Mouse (Mus musculus) myocyte (in vitro differentiated cells): Measurements from ENCODE around the gene Ndufa3.

ENCODE experiments used
- E2F4 ChIP-seq: IDR thresholded peaks from one replicate; pipeline ENCODE4 v1.6.1; 2011; ENCODE audit warnings: mild to moderate bottlenecking, control low read depth, moderate library complexity; ENCODE audit not compliant: insufficient read depth
- MAX ChIP-seq: IDR thresholded peaks from one replicate; pipeline ENCODE4 v1.6.1; 2011; ENCODE audit warnings: low read depth, mild to moderate bottlenecking, control low read depth
- MYOG ChIP-seq, 3 experiments: IDR thresholded peaks; one replicate each; pipeline ENCODE4 v1.6.1; 2011; ENCODE audit warnings: control low read depth in 2 of 3, low read depth in 2 of 3, mild to moderate bottlenecking in 2 of 3; ENCODE audit not compliant: insufficient read length in 2 of 3, control insufficient read depth in 1 of 3, insufficient read depth in 1 of 3
- POLR2A ChIP-seq: IDR thresholded peaks from one replicate; pipeline ENCODE4 v1.6.1; 2011; ENCODE audit warnings: low read depth, mild to moderate bottlenecking, control low read depth, moderate library complexity; ENCODE audit not compliant: insufficient read length
- TCF12 ChIP-seq: IDR thresholded peaks from one replicate; pipeline ENCODE4 v1.6.1; 2011; ENCODE audit warnings: mild to moderate bottlenecking, control low read depth; ENCODE audit not compliant: poor library complexity, insufficient read depth, severe bottlenecking
- TCF3 ChIP-seq: IDR thresholded peaks from one replicate; pipeline ENCODE4 v1.6.1; 2011; ENCODE audit warnings: low read depth, control low read depth; ENCODE audit not compliant: insufficient read length

GRCm38 (mm10) chr7:3630478-3630815 is 13.3 kb downstream of the Ndufa3 start:
- TF ChIP-seq TCF3 (no peak), POLR2A (no peak), MAX (no peak), E2F4 (no peak), TCF12 (no peak), MYOG (IDR thresholded peaks at IDR 0.05; ENCODE audit: control insufficient read depth in 1 of 3, insufficient read depth in 1 of 3, insufficient read length in 2 of 3, low read depth in 2 of 3) (no peak)
